Mouse (Mus musculus): Measurements from ENCODE around the gene Stab2. TPM values are rescaled to one million over a fixed set of nuclear protein-coding genes. Genes with fewer than 3 reads are reported as not detected.

Stab2 gene
- polyA plus RNA-seq, 1 experiment from 2014 or later: 6.3 TPM

GRCm38 (mm10) chr10:86815133-86815532 is 192.7 kb downstream of the Stab2 start:
- Histone ChIP-seq H3K9ac (ENCODE audit: low read length) (no peak overlapping the region; the same call in 1 of the 2 replicates), H3K27ac (ENCODE audit: low read length) (peak overlapping the region; percentile 86; the same call in 1 of the 2 replicates), H3K9me3 (replicated peaks; ENCODE audit: control insufficient read depth, low read length) (no peaks in the 10 kb centered on the region), H3K36me3 (ENCODE audit: control insufficient read depth, insufficient read depth, low read length) (no peaks in the 10 kb centered on the region), H3K4me1 (ENCODE audit: control insufficient read depth, insufficient read depth, low read length) (peaks cover 23% of the 10 kb centered on the region; the same call in 1 of the 2 replicates), H3K27me3 (ENCODE audit: control insufficient read depth, insufficient read depth, low read length) (no peaks in the 10 kb centered on the region), H3K4me2 (ENCODE audit: low read depth, low read length) (no peak overlapping the region), H3K4me3 (replicated peaks; ENCODE audit: low read length) (no peak overlapping the region)
- no peak for ATAC-seq (ENCODE audit: insufficient read depth, low FRiP score)
- WGBS: 73% methylated on average over 7 of the region's 7 CpGs

DNA sequence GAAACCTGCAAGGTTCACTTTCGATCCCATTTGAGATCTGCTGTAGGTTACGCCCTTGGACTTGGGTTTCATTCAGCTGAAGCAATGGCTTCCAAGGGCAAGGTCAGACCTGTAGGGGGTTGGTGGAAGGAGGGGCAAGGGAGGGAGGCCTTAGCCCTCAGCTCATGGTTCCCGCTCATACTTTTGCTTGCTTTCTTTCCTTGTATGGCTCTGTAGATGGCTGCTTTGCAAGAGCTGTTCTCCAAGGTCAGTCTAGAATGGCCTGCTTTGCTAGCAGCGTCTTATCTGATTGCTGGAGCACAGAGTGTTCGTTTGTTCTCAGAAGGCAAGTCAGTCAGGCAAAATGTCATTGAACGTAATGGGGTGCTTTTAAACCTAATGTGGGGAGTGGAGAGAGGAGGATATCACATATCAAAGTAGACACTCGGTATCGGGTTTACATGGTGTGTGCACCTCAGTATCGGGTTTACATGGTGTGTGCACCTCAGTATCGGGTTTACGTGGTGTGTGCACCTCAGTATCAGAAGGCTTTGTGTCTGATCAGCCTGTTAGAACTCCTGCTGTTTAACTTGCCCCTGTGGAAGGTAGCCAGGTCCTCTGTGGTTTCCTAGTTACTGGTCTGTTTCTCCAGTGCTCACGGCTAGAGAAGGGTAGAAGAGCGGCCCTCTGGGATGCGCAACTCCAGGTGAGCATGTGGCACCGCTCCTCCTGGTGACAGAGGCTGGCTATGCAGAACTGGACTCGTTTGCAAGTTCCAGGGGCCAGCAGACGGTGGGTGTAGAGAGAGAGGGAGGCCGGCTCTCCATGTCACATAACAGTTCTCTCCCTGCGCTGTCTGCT is 193.3 kb downstream of the Stab2 start:
- Histone ChIP-seq H3K9ac (ENCODE audit: low read length) (no peak overlapping the region; the same call in 1 of the 2 replicates), H3K4me2 (ENCODE audit: low read depth, low read length) (0 out of 2 replicates have a peak overlapping the region, but pooled peaks have one; percentile 15), H3K4me3 (replicated peaks; ENCODE audit: low read length) (no peak overlapping the region), H3K36me3 (ENCODE audit: control insufficient read depth, insufficient read depth, low read length) (no peaks in the 10 kb centered on the region), H3K4me1 (ENCODE audit: control insufficient read depth, insufficient read depth, low read length) (peaks cover 17% of the 10 kb centered on the region; the same call in 1 of the 2 replicates), H3K27me3 (ENCODE audit: control insufficient read depth, insufficient read depth, low read length) (no peaks in the 10 kb centered on the region), H3K9me3 (replicated peaks; ENCODE audit: control insufficient read depth, low read length) (no peaks in the 10 kb centered on the region), H3K27ac (ENCODE audit: low read length) (peak overlapping the region; percentile 86)
- WGBS: 64% methylated on average over 19 of the region's 19 CpGs
- peak; percentile 71 for ATAC-seq (ENCODE audit: insufficient read depth, low FRiP score)

DNA sequence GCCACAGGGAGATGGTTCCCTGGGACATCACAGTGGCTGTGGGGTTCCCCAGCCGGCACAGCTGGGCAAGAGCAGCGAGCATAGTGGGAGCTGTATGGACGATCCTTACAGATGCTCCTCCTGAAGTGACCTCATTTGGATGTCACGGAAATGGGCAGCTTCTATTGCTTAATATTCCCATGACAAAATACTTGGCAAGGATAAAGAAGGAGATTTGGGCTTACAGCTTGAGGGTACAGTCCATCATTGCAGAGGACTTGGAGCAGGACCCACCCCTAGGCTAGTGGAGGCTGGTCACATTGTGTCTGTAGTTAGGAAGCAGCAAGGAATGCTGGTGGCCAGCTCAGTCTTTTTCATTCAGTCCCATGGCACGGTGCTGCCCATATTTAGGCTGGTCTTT is 197.2 kb downstream of the Stab2 start:
- Histone ChIP-seq H3K9me3 (replicated peaks; ENCODE audit: control insufficient read depth, low read length) (no peaks in the 10 kb centered on the region), H3K9ac (ENCODE audit: low read length) (no peak overlapping the region), H3K36me3 (ENCODE audit: control insufficient read depth, insufficient read depth, low read length) (no peaks in the 10 kb centered on the region), H3K27ac (ENCODE audit: low read length) (no peak overlapping the region), H3K4me1 (ENCODE audit: control insufficient read depth, insufficient read depth, low read length) (peaks cover 10% of the 10 kb centered on the region; the same call in 1 of the 2 replicates), H3K4me2 (ENCODE audit: low read depth, low read length) (no peak overlapping the region), H3K4me3 (replicated peaks; ENCODE audit: low read length) (no peak overlapping the region), H3K27me3 (ENCODE audit: control insufficient read depth, insufficient read depth, low read length) (no peaks in the 10 kb centered on the region)
- no peak for ATAC-seq (ENCODE audit: insufficient read depth, low FRiP score)
- WGBS: 90% methylated on average over 5 of the region's 5 CpGs

DNA sequence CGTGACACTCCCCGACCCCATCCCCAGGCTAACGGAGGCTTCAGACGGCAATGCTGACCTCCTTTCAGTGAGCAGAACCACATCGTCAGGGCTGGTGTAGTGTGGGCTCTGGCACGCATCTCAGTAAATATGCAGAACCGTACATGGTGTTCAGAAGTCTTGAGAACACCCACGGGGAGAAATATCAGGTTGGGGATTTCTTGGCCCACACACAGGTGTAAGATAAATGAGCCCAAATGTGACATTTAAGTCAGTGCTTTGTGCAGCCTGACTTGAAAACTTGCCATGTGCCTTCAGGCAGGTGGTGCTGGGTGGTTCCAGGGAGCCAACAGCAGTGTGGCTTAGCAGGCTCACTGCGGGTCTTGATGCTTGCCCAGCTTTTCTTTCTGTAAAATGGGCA is 197.8 kb downstream of the Stab2 start:
- Histone ChIP-seq H3K36me3 (ENCODE audit: control insufficient read depth, insufficient read depth, low read length) (no peaks in the 10 kb centered on the region), H3K27me3 (ENCODE audit: control insufficient read depth, insufficient read depth, low read length) (no peaks in the 10 kb centered on the region), H3K27ac (ENCODE audit: low read length) (no peak overlapping the region), H3K4me2 (ENCODE audit: low read depth, low read length) (no peak overlapping the region), H3K4me3 (replicated peaks; ENCODE audit: low read length) (no peak overlapping the region), H3K9ac (ENCODE audit: low read length) (no peak overlapping the region), H3K9me3 (replicated peaks; ENCODE audit: control insufficient read depth, low read length) (no peaks in the 10 kb centered on the region), H3K4me1 (ENCODE audit: control insufficient read depth, insufficient read depth, low read length) (peaks cover 8% of the 10 kb centered on the region; the same call in 1 of the 2 replicates)
- WGBS: 80% methylated on average over 9 of the region's 9 CpGs
- no peak for ATAC-seq (ENCODE audit: insufficient read depth, low FRiP score)

- no peak overlapping the region for H3K9ac ChIP-seq (ENCODE audit: low read length)
- H3K4me1 ChIP-seq (ENCODE audit: control insufficient read depth, insufficient read depth, low read length): no peaks in the 10 kb centered on the region
- no peak overlapping the region for H3K27ac ChIP-seq (ENCODE audit: low read length)
- H3K36me3 ChIP-seq (ENCODE audit: control insufficient read depth, insufficient read depth, low read length): no peaks in the 10 kb centered on the region
- WGBS: 79% methylated on average over 15 of the region's 15 CpGs
- no peak overlapping the region for H3K4me3 ChIP-seq (replicated peaks; ENCODE audit: low read length)
- no peaks in the 10 kb centered on the region for H3K27me3 ChIP-seq (ENCODE audit: control insufficient read depth, insufficient read depth, low read length)
- no peaks in the 10 kb centered on the region for H3K9me3 ChIP-seq (replicated peaks; ENCODE audit: control insufficient read depth, low read length)
- peak; percentile 41; the same call in 1 of the 2 replicates for ATAC-seq (ENCODE audit: insufficient read depth, low FRiP score)
- H3K4me2 ChIP-seq (ENCODE audit: low read depth, low read length): no peak overlapping the region
These were observed 199.6 kb downstream of the Stab2 start for GRCm38 (mm10) chr10:86808013-86808758.

- H3K4me2 ChIP-seq (ENCODE audit: low read depth, low read length): no peak overlapping the region
- WGBS: 94% methylated on average over 1 of the region's 1 CpGs
- no peak for ATAC-seq (ENCODE audit: insufficient read depth, low FRiP score)
These were observed 200.5 kb downstream of the Stab2 start for GRCm38 (mm10) chr10:86807362-86807761.

GRCm38 (mm10) chr10:86796073-86796741 is 211.6 kb downstream of the Stab2 start:
- Histone ChIP-seq H3K4me1 (ENCODE audit: control insufficient read depth, insufficient read depth, low read length) (peaks cover 17% of the 10 kb centered on the region), H3K27me3 (ENCODE audit: control insufficient read depth, insufficient read depth, low read length) (no peaks in the 10 kb centered on the region), H3K27ac (ENCODE audit: low read length) (no peak overlapping the region), H3K36me3 (ENCODE audit: control insufficient read depth, insufficient read depth, low read length) (no peaks in the 10 kb centered on the region), H3K9me3 (replicated peaks; ENCODE audit: control insufficient read depth, low read length) (no peaks in the 10 kb centered on the region), H3K9ac (ENCODE audit: low read length) (no peak overlapping the region), H3K4me3 (replicated peaks; ENCODE audit: low read length) (no peak overlapping the region), H3K4me2 (ENCODE audit: low read depth, low read length) (no peak overlapping the region)
- ATAC-seq (ENCODE audit: insufficient read depth, low FRiP score): no peak; the same call in 1 of the 2 replicates
- 94% methylated on average over 5 of the region's 5 CpGs for WGBS

More at GRCm38 (mm10) chr10:86807362-86807761, 200.5 kb downstream of the Stab2 start:
- Histone ChIP-seq H3K27me3 (ENCODE audit: control insufficient read depth, insufficient read depth, low read length) (no peaks in the 10 kb centered on the region), H3K4me3 (replicated peaks; ENCODE audit: low read length) (no peak overlapping the region), H3K27ac (ENCODE audit: low read length) (no peak overlapping the region), H3K9ac (ENCODE audit: low read length) (no peak overlapping the region), H3K9me3 (replicated peaks; ENCODE audit: control insufficient read depth, low read length) (no peaks in the 10 kb centered on the region), H3K36me3 (ENCODE audit: control insufficient read depth, insufficient read depth, low read length) (no peaks in the 10 kb centered on the region), H3K4me1 (ENCODE audit: control insufficient read depth, insufficient read depth, low read length) (no peaks in the 10 kb centered on the region)

DNA sequence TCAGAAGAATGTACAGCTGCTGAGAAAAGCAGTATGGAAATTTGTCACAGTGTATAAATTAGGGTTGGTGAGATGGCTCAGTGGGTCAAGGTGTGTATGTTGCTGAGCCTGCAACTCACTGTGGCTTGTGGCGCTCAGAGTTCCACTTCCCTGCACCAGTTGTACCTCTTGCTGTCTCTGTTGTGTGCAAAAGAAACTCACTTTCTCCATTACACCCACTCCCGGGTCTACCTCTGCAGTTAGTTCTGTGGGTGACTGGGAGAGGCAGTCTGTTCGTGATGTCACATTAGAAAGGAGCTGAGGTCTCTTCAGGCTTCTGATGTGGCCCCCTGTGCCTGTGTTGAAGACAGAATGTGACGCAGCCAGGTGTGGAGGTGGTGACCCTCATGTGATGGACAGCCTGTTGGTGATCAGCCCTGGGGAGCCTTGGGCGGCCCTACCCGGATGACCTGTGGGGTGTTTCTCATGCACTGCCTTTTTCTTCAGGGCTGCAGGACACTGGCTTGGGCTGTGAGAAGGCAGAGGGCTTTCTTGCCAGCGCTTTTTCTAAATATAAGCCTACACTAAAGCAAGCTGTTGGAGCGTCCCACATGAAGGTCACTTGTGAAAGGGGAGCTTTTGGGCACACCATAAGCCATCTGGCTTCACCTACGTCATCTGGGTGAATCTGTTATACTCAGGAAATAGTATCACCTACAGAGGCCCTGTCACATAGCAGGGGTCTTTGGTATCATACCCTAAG is 212.9 kb downstream of the Stab2 start:
- 88% methylated on average over 9 of the region's 9 CpGs for WGBS
- H3K36me3 ChIP-seq (ENCODE audit: control insufficient read depth, insufficient read depth, low read length): no peaks in the 10 kb centered on the region
- no peak for ATAC-seq (ENCODE audit: insufficient read depth, low FRiP score)

More for the DNA sequence above, 212.9 kb downstream of the Stab2 start:
- Histone ChIP-seq H3K9me3 (replicated peaks; ENCODE audit: control insufficient read depth, low read length) (no peaks in the 10 kb centered on the region), H3K27me3 (ENCODE audit: control insufficient read depth, insufficient read depth, low read length) (no peaks in the 10 kb centered on the region), H3K4me1 (ENCODE audit: control insufficient read depth, insufficient read depth, low read length) (peaks cover 17% of the 10 kb centered on the region), H3K4me3 (replicated peaks; ENCODE audit: low read length) (no peak overlapping the region), H3K9ac (ENCODE audit: low read length) (no peak overlapping the region), H3K4me2 (ENCODE audit: low read depth, low read length) (no peak overlapping the region), H3K27ac (ENCODE audit: low read length) (no peak overlapping the region)

All from stomach, embryonic 16.5 days (tissue).